Mouse (Mus musculus): ENCODE data around the gene Mars. TPM values are rescaled to one million over a fixed set of nuclear protein-coding genes. Genes with fewer than 3 reads are reported as not detected.

Gene Mars
- total RNA-seq (2012; rRNA removed) (147 and 162 TPM in 2 replicates), polyA plus RNA-seq (2012; ENCODE audit: insufficient read depth in 1 of 2, insufficient read length in 2 of 2, low read depth in 1 of 2, low replicate concordance in 2 of 2, missing spikeins in 1 of 2) (100 to 1,000 TPM in 1 of 2 experiments, not detected in 1; 195 TPM)

DNA sequence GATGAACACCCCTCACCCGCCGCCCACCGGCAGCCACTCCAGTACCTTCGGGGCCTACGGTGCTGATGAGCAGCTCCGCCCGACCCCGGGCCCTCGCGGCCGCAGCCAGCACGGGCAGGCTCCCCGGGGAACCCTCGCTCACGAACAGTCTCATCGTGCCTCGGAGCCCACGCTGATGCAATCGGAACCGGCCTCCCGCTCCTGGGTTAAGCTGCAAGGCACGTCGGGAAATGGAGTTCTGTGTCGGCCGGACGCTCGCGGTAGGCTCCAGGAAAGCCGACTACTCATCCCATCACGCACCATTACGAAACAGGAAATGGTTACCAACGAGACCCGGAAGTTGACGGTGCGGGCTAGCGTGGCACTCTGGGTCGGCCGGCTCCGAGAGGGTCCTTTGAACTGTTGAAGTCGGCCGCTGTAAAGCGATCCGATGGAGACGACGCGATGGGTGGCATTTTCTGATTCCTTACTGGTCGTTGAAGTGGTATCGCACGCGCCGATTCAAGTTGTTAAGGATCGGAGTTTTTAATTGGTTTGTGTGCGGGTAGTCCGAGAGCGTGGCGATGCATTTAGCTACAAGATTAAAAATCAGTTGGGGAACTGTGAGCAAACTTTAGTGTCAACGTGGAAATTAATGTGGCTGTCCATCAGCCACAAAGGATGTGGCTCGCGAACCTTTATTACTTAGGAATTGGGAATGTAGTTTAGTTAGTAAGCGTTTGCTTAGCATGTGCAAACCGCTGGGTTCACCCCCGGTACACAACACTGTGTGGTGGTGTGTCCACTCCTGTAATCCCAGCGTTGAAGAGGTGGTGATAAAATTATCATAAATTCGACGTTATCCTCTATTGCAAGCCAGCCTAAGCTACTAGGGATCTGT, at the start of gene Mars:
Gene Mars, minus strand, starts transcription at position 311 of the 880 bp plus-strand sequence.
- peaks cover 3 to 20% of the 10 kb centered on the region in 2 experiments; a peak in 3 of 4 replicates for H3K4me1 ChIP-seq (ENCODE audit: control insufficient read depth in 1 of 2, insufficient read depth in 2 of 2, low read length in 2 of 2)
- H3K9me3 ChIP-seq (replicated peaks; ENCODE audit: insufficient read depth, low read length) = no peaks in the 10 kb centered on the region
- no peak for TF ChIP-seq SMC3 (IDR thresholded peaks at IDR 0.05; ENCODE audit: low read depth, low read length)
- TF ChIP-seq ELF1 (IDR thresholded peaks at IDR 0.05; ENCODE audit: low read depth, low read length) = peak; percentile 93
- TF ChIP-seq CTCF (IDR thresholded peaks at IDR 0.05 in 2 of 3, conservative IDR thresholded peaks at IDR 0.05 in 1 of 3; ENCODE audit: control insufficient read depth in 1 of 3, insufficient read depth in 1 of 3, low read depth in 2 of 3, low read length in 3 of 3, poor library complexity in 1 of 3, severe bottlenecking in 1 of 3) = no peak
- TF ChIP-seq MYB (IDR thresholded peaks at IDR 0.05; ENCODE audit: low read depth, low read length) = no peak; the same call in 1 of the 2 replicates
- peak; percentile 49; the same call in 1 of the 2 replicates for TF ChIP-seq NRF1 (IDR thresholded peaks at IDR 0.05; ENCODE audit: insufficient read depth, low read depth, low read length, poor library complexity, severe bottlenecking)
- 0 out of 2 replicates have a peak, but pooled peaks have one; percentile 17 for TF ChIP-seq RCOR1 (IDR thresholded peaks at IDR 0.05; ENCODE audit: low read depth, low read length)
- peak; percentile 73; the same call in 1 of the 2 replicates for TF ChIP-seq POLR2AphosphoS2 (IDR thresholded peaks at IDR 0.05; ENCODE audit: low read length)
- no peak for TF ChIP-seq ZNF384 (IDR thresholded peaks at IDR 0.05; ENCODE audit: low read depth, low read length)
- peak; percentile 93 for TF ChIP-seq MYC (IDR thresholded peaks at IDR 0.05; ENCODE audit: low read depth, low read length)
- TF ChIP-seq USF1 (IDR thresholded peaks at IDR 0.05; ENCODE audit: low read depth, low read length) = peak; percentile 47; the same call in 1 of the 2 replicates
- 0 out of 2 replicates have a peak, but pooled peaks have one; percentile 23 for TF ChIP-seq CHD2 (IDR thresholded peaks at IDR 0.05; ENCODE audit: low read length)
- no peak for TF ChIP-seq UBTF (IDR thresholded peaks at IDR 0.05; ENCODE audit: borderline replicate concordance, insufficient read depth, low read depth, low read length)
- peak in 1 of 2 experiments; percentile 41; a peak in 1 of 4 replicates for TF ChIP-seq EP300 (IDR thresholded peaks at IDR 0.05; ENCODE audit: low read depth in 1 of 2, low read length in 2 of 2)
- TF ChIP-seq ZC3H11A (IDR thresholded peaks at IDR 0.05; ENCODE audit: low read depth, low read length) = no peak
- no peak for TF ChIP-seq GABPA (IDR thresholded peaks at IDR 0.05; ENCODE audit: low read depth, low read length)
- TF ChIP-seq RAD21 (IDR thresholded peaks at IDR 0.05; ENCODE audit: low read depth, low read length) = no peak
- TF ChIP-seq TAL1 (IDR thresholded peaks at IDR 0.05; ENCODE audit: low read length) = no peak
- TF ChIP-seq TBP (IDR thresholded peaks at IDR 0.05; ENCODE audit: low read depth, low read length) = peak; percentile 88
- TF ChIP-seq MAZ (IDR thresholded peaks at IDR 0.05; ENCODE audit: low read depth, low read length) = 0 out of 2 replicates have a peak, but pooled peaks have one; percentile 59
- no peak for TF ChIP-seq MAFK (IDR thresholded peaks at IDR 0.05; ENCODE audit: borderline replicate concordance, low read depth, low read length)
- no peak for TF ChIP-seq BHLHE40 (IDR thresholded peaks at IDR 0.05; ENCODE audit: borderline replicate concordance, low read depth, low read length)
- TF ChIP-seq ZMIZ1 (IDR thresholded peaks at IDR 0.05; ENCODE audit: low read depth, low read length) = no peak
- TF ChIP-seq POLR2AphosphoS5 (IDR thresholded peaks at IDR 0.05; ENCODE audit: borderline replicate concordance, low read depth, low read length) = no peak
- no peak for TF ChIP-seq JUND (IDR thresholded peaks at IDR 0.05; ENCODE audit: low read depth, low read length)
- TF ChIP-seq POLR2A (IDR thresholded peaks at IDR 0.05; ENCODE audit: control insufficient read depth in 1 of 2, insufficient read depth in 1 of 2, low read depth in 1 of 2, low read length in 2 of 2, poor library complexity in 1 of 2) = peak; percentile 51 to 86; a peak in 3 of 4 replicates
- peak; percentile 29; the same call in 1 of the 2 replicates for TF ChIP-seq CHD1 (IDR thresholded peaks at IDR 0.05; ENCODE audit: low read depth, low read length)
- TF ChIP-seq E2F4 (IDR thresholded peaks at IDR 0.05; ENCODE audit: borderline replicate concordance, low read depth, low read length) = peak; percentile 55; the same call in 1 of the 2 replicates
- TF ChIP-seq TCF12 (IDR thresholded peaks at IDR 0.05; ENCODE audit: low read depth, low read length) = peak; percentile 75
- peak; percentile 98 for TF ChIP-seq HCFC1 (IDR thresholded peaks at IDR 0.05; ENCODE audit: low read depth, low read length)
- TF ChIP-seq MEF2A (IDR thresholded peaks at IDR 0.05; ENCODE audit: extremely low read depth, insufficient replicate concordance, low read depth, low read length, poor library complexity, severe bottlenecking) = no peak
- TF ChIP-seq USF2 (IDR thresholded peaks at IDR 0.05; ENCODE audit: borderline replicate concordance in 1 of 2, insufficient read depth in 1 of 2, low read depth in 1 of 2, low read length in 2 of 2) = no peak
- peak; percentile 73 for TF ChIP-seq MAX (IDR thresholded peaks at IDR 0.05; ENCODE audit: low read length)
- peak; percentile 95 for TF ChIP-seq MXI1 (IDR thresholded peaks at IDR 0.05; ENCODE audit: low read depth, low read length)

More for the DNA sequence above, at the start of gene Mars:
- peak within 1 kb of the TSS; percentile 75 for H3K27ac ChIP-seq (ENCODE audit: control insufficient read depth, low read depth, low read length)
- peak within 1 kb of the TSS; percentile 95 for H3K9ac ChIP-seq (ENCODE audit: control insufficient read depth, low read depth, low read length, poor library complexity, severe bottlenecking)
- peak within 1 kb of the TSS; percentile 76 to 80 for H3K4me3 ChIP-seq (ENCODE audit: control insufficient read depth in 1 of 2, insufficient read depth in 1 of 2, low read depth in 2 of 2, low read length in 2 of 2)
- DNase-seq (ENCODE audit: low read depth, low spot score) = peak; percentile 97
- peaks cover 29% of the 10 kb centered on the region for H3K79me2 ChIP-seq (ENCODE audit: control insufficient read depth, insufficient read depth, low read length, poor library complexity)
- no peaks in the 10 kb centered on the region for H3K27me3 ChIP-seq (ENCODE audit: control insufficient read depth in 1 of 2, insufficient read depth in 2 of 2, low read length in 2 of 2)
- peaks cover 10 to 18% of the 10 kb centered on the region in 2 experiments for H3K36me3 ChIP-seq (ENCODE audit: control insufficient read depth in 1 of 2, insufficient read depth in 2 of 2, low read length in 2 of 2)
